Mouse (Mus musculus): ENCODE data around the gene Adora3. TPM values are rescaled to one million over a fixed set of nuclear protein-coding genes. Genes with fewer than 3 reads are reported as not detected.
A peak's percentile ranks its signal among the peaks of the same experiment; 100 is the strongest.

Adora3 gene
- polyA plus RNA-seq, 1 experiment from 2014 or later, result 3.0 TPM

DNA sequence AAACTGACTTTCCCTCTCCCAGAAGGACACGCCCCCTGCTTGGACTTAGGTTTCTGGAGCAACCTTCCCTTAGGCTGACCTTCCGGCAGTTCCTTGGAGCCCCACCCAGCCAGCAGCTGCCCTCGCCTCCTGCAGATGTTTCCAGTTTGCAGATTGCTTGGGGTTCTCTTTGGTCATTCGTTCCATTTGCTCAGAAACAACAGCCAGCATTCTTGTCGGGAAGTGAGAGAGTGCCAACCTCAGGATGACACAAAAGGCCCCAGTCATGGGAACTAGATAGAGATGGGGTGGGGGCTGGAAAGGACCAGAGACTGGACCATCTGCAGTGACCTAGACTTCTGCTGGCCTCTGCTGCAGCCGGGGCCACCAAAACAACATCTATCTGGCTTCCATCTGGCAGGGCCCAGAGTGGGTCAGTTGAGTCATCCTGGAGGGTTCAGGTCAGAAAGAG lies 23.3 kb downstream of the Adora3 start:
- H3K4me2 ChIP-seq (ENCODE audit: low read depth, low read length), result no peak overlapping the region
- no peaks in the 10 kb centered on the region for H3K36me3 ChIP-seq (ENCODE audit: control insufficient read depth, insufficient read depth, low read length)
- H3K4me3 ChIP-seq (ENCODE audit: low read depth, low read length), result no peak overlapping the region
- no peak overlapping the region for H3K9ac ChIP-seq (ENCODE audit: low read depth, low read length)
- H3K27me3 ChIP-seq (replicated peaks; ENCODE audit: control insufficient read depth, insufficient read depth, low read length), result no peaks in the 10 kb centered on the region
- no peak overlapping the region for H3K27ac ChIP-seq (replicated peaks; ENCODE audit: low read depth, low read length)
- DNase-seq (ENCODE audit: low spot score) (peak; percentile 45), ATAC-seq (ENCODE audit: low read depth) (peak; percentile 23; the same call in 1 of the 2 replicates)
- peaks cover 21% of the 10 kb centered on the region for H3K4me1 ChIP-seq (ENCODE audit: control insufficient read depth, insufficient read depth, low read length)
- no peaks in the 10 kb centered on the region for H3K9me3 ChIP-seq (ENCODE audit: control insufficient read depth, low read length)
- 30% methylated on average over 6 of the region's 6 CpGs for WGBS

DNA sequence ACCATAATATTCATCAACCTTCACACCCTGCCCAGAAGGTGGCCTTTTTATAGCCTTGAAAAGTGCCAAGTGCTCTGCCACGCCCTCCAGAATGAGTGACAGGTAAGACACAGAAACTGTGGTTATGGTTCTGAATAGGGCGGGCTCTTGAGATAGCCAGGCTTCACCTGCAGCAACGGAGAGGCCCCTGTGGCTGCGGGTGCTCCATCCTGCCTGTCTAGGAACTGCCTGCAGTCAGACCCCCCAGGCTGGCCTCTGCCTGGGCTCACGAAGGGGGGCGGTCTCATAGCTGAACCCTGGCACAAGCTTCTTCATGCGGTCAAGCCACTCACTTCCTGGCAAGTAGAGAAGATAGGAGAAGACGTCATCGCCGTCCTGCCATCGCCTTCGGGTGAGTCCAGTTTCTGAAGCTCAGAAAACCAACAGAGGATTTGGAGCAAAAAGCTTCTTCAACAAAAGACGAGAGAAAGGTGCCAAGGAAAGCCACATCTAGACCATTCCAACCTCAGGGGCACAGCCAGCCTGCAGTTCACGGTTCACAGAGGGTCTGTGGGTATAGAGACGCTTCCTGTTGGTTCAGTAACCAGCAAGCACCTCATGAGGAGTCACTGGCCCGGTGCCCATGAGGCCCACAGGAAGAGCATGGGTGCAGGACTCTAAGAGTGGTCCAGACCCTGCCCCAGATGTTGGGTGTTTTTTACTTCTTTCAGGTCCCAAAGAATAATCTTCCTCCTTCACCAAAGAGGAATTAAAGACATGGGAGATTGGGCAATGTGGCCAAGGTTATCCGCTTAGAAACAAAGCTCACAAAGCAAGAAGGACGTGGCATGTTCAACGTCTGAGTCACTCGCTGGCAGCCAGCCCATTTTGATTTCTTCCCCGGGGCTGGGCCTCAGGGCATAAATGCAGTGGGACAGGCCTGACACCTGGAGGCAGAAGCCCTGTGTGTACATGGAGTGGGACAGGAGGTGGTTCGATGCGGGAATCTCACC lies 24.2 kb downstream of the Adora3 start:
- Histone ChIP-seq H3K4me3 (ENCODE audit: low read depth, low read length) (no peak overlapping the region), H3K36me3 (ENCODE audit: control insufficient read depth, insufficient read depth, low read length) (no peaks in the 10 kb centered on the region), H3K4me1 (ENCODE audit: control insufficient read depth, insufficient read depth, low read length) (peaks cover 21% of the 10 kb centered on the region), H3K27me3 (replicated peaks; ENCODE audit: control insufficient read depth, insufficient read depth, low read length) (no peaks in the 10 kb centered on the region), H3K9ac (ENCODE audit: low read depth, low read length) (no peak overlapping the region), H3K27ac (replicated peaks; ENCODE audit: low read depth, low read length) (0 out of 2 replicates have a peak overlapping the region, but pooled peaks have one; percentile 8), H3K4me2 (ENCODE audit: low read depth, low read length) (no peak overlapping the region), H3K9me3 (ENCODE audit: control insufficient read depth, low read length) (no peaks in the 10 kb centered on the region)
- DNase-seq (ENCODE audit: low spot score), result peak; percentile 80
- 66% methylated on average over 23 of the region's 23 CpGs for WGBS
- ATAC-seq (ENCODE audit: low read depth), result peak; percentile 44; the same call in 1 of the 2 replicates

DNA sequence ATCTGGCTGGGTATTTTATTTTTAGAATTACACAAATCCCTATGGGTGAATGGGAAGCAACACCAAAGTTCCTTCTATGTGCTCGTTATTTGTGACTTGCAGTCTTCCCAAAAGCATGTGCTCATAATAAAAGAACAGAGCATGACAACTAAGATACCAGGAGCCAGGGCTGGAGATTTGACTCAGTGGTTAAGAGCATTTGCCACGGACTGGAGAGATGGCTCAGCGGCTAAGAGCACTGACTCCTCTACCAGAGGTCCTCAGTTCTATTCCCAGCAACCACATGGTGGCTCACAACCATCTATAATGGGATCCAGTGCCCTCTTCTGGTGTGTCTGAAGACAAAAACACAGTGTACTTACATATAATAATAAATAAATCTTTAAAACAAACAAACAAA lies 26.2 kb downstream of the Adora3 start:
- H3K9me3 ChIP-seq (ENCODE audit: control insufficient read depth, low read length), result no peaks in the 10 kb centered on the region
- WGBS, result 80% methylated on average over 3 of the region's 3 CpGs
- no peak for ATAC-seq (ENCODE audit: low read depth)
- no peak overlapping the region for H3K4me3 ChIP-seq (ENCODE audit: low read depth, low read length)
- H3K4me2 ChIP-seq (ENCODE audit: low read depth, low read length), result no peak overlapping the region
- H3K9ac ChIP-seq (ENCODE audit: low read depth, low read length), result no peak overlapping the region
- no peak overlapping the region for H3K27ac ChIP-seq (replicated peaks; ENCODE audit: low read depth, low read length)
- no peak for DNase-seq (ENCODE audit: low spot score)
- peaks cover 21% of the 10 kb centered on the region for H3K4me1 ChIP-seq (ENCODE audit: control insufficient read depth, insufficient read depth, low read length)
- H3K27me3 ChIP-seq (replicated peaks; ENCODE audit: control insufficient read depth, insufficient read depth, low read length), result no peaks in the 10 kb centered on the region
- no peaks in the 10 kb centered on the region for H3K36me3 ChIP-seq (ENCODE audit: control insufficient read depth, insufficient read depth, low read length)

DNA sequence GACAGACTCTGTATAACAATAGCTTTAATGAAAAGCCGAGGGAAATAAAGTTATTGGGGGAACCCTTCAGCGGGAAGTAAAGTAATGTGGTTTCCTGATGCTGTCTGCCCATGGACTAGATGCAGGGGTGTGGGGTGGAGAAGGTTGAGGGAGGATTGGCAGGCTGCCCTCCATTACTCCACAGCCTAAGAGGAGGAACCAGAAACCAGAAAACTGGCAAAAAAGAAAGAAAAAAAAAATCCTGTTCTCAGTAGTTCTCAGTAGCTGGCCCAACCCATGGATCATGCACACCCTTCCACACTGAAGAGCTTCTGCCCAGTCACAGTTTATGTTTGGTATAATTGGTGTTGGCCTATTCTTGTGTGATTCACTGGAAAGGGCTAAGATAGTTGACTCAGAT lies 27.7 kb downstream of the Adora3 start:
- no peaks in the 10 kb centered on the region for H3K36me3 ChIP-seq (ENCODE audit: control insufficient read depth, insufficient read depth, low read length)
- no peaks in the 10 kb centered on the region for H3K27me3 ChIP-seq (replicated peaks; ENCODE audit: control insufficient read depth, insufficient read depth, low read length)
- H3K4me3 ChIP-seq (ENCODE audit: low read depth, low read length), result no peak overlapping the region
- no peak overlapping the region for H3K4me2 ChIP-seq (ENCODE audit: low read depth, low read length)
- peak; percentile 45 for DNase-seq (ENCODE audit: low spot score)
- peaks cover 19% of the 10 kb centered on the region for H3K4me1 ChIP-seq (ENCODE audit: control insufficient read depth, insufficient read depth, low read length)
- no peak overlapping the region for H3K9ac ChIP-seq (ENCODE audit: low read depth, low read length)
- ATAC-seq (ENCODE audit: low read depth), result no peak
- 64% methylated on average over 2 of the region's 2 CpGs for WGBS
- no peaks in the 10 kb centered on the region for H3K9me3 ChIP-seq (ENCODE audit: control insufficient read depth, low read length)
- no peak overlapping the region for H3K27ac ChIP-seq (replicated peaks; ENCODE audit: low read depth, low read length)

DNA sequence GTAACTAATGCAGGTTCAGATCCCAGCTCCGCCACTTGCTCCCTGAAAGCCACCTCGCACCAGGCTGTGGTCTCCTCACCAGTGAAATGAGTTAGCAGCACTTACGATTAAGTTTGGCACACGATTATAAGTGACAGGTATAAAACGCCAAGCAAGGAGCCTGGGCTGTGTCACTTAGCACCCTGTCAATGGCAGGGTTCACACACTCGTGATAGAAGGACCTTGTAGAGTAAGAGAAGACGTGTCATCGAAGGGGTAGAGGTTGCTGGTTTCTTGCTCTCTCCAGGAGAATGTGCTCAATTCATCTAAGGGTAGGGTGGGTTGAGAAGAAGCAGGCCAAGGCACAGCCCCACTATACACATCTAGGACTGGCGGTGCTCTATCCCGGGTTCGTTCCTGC lies 28.2 kb downstream of the Adora3 start:
- Histone ChIP-seq H3K27me3 (replicated peaks; ENCODE audit: control insufficient read depth, insufficient read depth, low read length) (no peaks in the 10 kb centered on the region), H3K9me3 (ENCODE audit: control insufficient read depth, low read length) (no peaks in the 10 kb centered on the region), H3K4me1 (ENCODE audit: control insufficient read depth, insufficient read depth, low read length) (peaks cover 16% of the 10 kb centered on the region), H3K4me2 (ENCODE audit: low read depth, low read length) (no peak overlapping the region), H3K36me3 (ENCODE audit: control insufficient read depth, insufficient read depth, low read length) (no peaks in the 10 kb centered on the region), H3K4me3 (ENCODE audit: low read depth, low read length) (no peak overlapping the region), H3K27ac (replicated peaks; ENCODE audit: low read depth, low read length) (no peak overlapping the region), H3K9ac (ENCODE audit: low read depth, low read length) (no peak overlapping the region)
- 91% methylated on average over 11 of the region's 11 CpGs for whole genome bisulfite sequencing
- ATAC-seq (ENCODE audit: low read depth) (no peak), DNase-seq (ENCODE audit: low spot score) (no peak)

DNA sequence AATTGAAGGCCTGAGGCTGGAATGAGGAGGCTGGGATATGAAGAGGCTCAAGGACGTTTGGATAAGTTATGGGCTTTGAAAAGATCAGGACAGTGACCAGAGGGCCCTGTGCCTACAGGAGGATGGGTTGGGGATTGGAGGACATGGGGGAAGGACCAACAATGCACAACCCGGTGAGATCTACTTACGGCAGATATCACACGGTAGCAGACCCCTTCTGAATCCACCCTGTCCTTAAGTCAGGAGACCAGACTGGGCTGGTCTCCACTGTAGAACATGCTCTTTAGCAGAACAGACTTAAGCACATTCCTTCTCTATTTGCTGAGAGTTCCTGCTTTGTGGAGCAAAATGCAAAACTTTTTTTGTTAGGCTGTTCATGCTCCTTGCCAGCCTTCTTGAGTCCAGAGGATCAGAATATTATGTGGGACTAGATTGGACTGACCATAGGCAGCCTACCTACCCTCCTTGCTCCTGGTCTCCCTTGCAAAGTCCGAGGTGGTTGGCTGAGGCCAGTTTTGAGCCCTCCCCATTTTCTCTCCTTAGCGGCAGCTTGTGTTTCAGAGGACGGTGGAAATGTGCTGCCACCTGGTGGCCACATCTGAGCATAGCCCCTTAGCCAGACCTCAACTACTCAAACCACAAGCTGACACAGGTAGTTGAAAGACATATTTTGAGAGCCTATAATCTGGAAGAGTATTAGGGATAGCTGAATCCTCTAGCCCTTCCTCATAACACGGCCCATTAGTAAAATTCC lies 28.9 kb downstream of the Adora3 start:
- H3K9me3 ChIP-seq (ENCODE audit: control insufficient read depth, low read length), result no peaks in the 10 kb centered on the region
- no peak overlapping the region for H3K4me2 ChIP-seq (ENCODE audit: low read depth, low read length)
- H3K36me3 ChIP-seq (ENCODE audit: control insufficient read depth, insufficient read depth, low read length), result no peaks in the 10 kb centered on the region
- DNase-seq (ENCODE audit: low spot score), result peak; percentile 81
- H3K27ac ChIP-seq (replicated peaks; ENCODE audit: low read depth, low read length), result no peak overlapping the region
- H3K27me3 ChIP-seq (replicated peaks; ENCODE audit: control insufficient read depth, insufficient read depth, low read length), result no peaks in the 10 kb centered on the region
- 38% methylated on average over 8 of the region's 8 CpGs for WGBS
- peak; percentile 79 for ATAC-seq (ENCODE audit: low read depth)
- H3K9ac ChIP-seq (ENCODE audit: low read depth, low read length), result no peak overlapping the region
- H3K4me1 ChIP-seq (ENCODE audit: control insufficient read depth, insufficient read depth, low read length), result peaks cover 9% of the 10 kb centered on the region
- no peak overlapping the region for H3K4me3 ChIP-seq (ENCODE audit: low read depth, low read length)

DNA sequence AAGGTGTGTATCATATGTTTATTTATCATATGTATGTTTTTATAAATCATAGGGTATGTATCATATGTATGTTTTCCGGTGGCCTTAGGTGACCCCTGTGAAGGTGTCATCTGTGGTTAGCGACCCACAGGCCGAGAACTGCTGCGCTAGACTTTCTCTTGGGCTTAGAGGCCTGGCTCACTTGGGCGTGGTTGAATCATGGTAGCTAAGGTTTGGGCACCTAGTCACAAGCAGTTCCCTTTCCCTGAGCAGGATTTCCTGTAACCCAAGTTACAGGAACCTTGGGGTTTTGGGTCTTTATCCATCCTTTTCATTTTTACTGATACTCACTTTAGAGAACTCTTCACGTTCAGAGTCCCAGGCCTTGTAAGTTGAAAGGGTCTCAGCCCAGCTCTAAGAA lies 29.6 kb downstream of the Adora3 start:
- Histone ChIP-seq H3K36me3 (ENCODE audit: control insufficient read depth, insufficient read depth, low read length) (no peaks in the 10 kb centered on the region), H3K27ac (replicated peaks; ENCODE audit: low read depth, low read length) (no peak overlapping the region), H3K4me2 (ENCODE audit: low read depth, low read length) (no peak overlapping the region), H3K4me3 (ENCODE audit: low read depth, low read length) (no peak overlapping the region), H3K9ac (ENCODE audit: low read depth, low read length) (no peak overlapping the region), H3K27me3 (replicated peaks; ENCODE audit: control insufficient read depth, insufficient read depth, low read length) (no peaks in the 10 kb centered on the region), H3K9me3 (ENCODE audit: control insufficient read depth, low read length) (no peaks in the 10 kb centered on the region), H3K4me1 (ENCODE audit: control insufficient read depth, insufficient read depth, low read length) (peaks cover 2% of the 10 kb centered on the region; the same call in 1 of the 2 replicates)
- no peak for ATAC-seq (ENCODE audit: low read depth)
- WGBS, result 71% methylated on average over 6 of the region's 6 CpGs
- no peak for DNase-seq (ENCODE audit: low spot score)

DNA sequence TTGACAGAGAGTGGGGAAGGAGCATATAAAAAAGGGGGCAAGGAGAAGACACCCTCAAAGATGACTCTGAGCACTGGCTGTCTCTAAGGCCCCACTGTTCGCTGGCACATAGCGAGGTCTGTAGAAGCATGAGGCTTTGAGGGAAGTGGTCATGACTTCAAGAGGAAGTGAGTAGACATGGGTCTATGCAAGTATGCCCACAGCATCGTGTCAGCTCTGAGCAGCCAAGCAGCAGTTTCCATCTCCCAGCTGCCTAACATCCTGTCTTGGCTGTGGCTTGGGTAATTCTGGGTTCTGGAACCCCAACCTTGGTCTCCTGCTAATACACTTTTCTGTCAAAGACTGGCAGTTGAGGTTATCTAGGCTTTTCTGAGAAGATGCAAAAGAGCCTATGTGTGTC lies 30.1 kb downstream of the Adora3 start:
- Histone ChIP-seq H3K36me3 (ENCODE audit: control insufficient read depth, insufficient read depth, low read length) (no peaks in the 10 kb centered on the region), H3K27ac (replicated peaks; ENCODE audit: low read depth, low read length) (no peak overlapping the region), H3K27me3 (replicated peaks; ENCODE audit: control insufficient read depth, insufficient read depth, low read length) (no peaks in the 10 kb centered on the region), H3K4me1 (ENCODE audit: control insufficient read depth, insufficient read depth, low read length) (no peaks in the 10 kb centered on the region), H3K9ac (ENCODE audit: low read depth, low read length) (no peak overlapping the region), H3K4me2 (ENCODE audit: low read depth, low read length) (no peak overlapping the region), H3K4me3 (ENCODE audit: low read depth, low read length) (no peak overlapping the region), H3K9me3 (ENCODE audit: control insufficient read depth, low read length) (no peaks in the 10 kb centered on the region)
- WGBS, result 82% methylated on average over 3 of the region's 3 CpGs
- ATAC-seq (ENCODE audit: low read depth), result no peak
- DNase-seq (ENCODE audit: low spot score), result no peak

All from embryonic facial prominence, embryonic 14.5 days (tissue).